Mouse (Mus musculus) testis, postnatal 14 days (tissue): ENCODE data around the gene Nexn.

Experiments
- DNase-seq: peaks from one replicate; pipeline ENCODE4 v3.0.0; 2021; ENCODE audit warnings: low spot score

Nexn gene

GRCm38 (mm10) chr3:152193635-152194097 is 72.5 kb downstream of the Nexn start:
- peak; percentile 76 for DNase-seq

- no peak for DNase-seq
Measured at GRCm38 (mm10) chr3:152193177-152193576, 73.0 kb downstream of the Nexn start.

GRCm38 (mm10) chr3:152192238-152192931 is 73.8 kb downstream of the Nexn start:
- DNase-seq, result no peak

GRCm38 (mm10) chr3:152191791-152192237 is 74.3 kb downstream of the Nexn start:
- no peak for DNase-seq

- DNase-seq, result no peak
Measured at GRCm38 (mm10) chr3:152190679-152191477, 75.3 kb downstream of the Nexn start.

GRCm38 (mm10) chr3:152189306-152189705 is 76.8 kb downstream of the Nexn start:
- no peak for DNase-seq
